Mouse (Mus musculus): ENCODE measurements around the gene Lrrc4c.

Lrrc4c gene

DNA sequence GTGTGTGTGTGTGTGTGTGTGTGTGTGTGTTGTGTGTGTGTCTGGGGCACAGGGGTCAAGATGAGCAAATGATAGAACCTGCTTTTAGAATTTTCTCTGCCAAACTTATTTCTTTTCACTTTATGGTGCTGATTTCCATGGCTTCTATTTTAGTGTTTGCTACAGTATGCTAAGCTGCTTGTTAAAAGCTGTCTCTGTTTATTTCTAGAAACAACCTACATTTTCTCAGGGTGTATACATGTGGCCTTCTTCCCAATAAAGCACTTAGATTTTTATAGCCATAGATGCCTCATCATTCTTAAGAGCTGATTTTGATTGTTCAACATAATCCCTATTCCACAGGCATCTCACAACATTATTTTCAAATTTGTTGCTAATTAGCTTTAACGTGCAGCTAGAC is 229.2 kb downstream of the Lrrc4c start:
- no peak for DNase-seq (ENCODE audit: low read depth)

GRCm38 (mm10) chr2:96573755-96574154 is 255.8 kb downstream of the Lrrc4c start:
- DNase-seq (ENCODE audit: low read depth), result no peak

DNA sequence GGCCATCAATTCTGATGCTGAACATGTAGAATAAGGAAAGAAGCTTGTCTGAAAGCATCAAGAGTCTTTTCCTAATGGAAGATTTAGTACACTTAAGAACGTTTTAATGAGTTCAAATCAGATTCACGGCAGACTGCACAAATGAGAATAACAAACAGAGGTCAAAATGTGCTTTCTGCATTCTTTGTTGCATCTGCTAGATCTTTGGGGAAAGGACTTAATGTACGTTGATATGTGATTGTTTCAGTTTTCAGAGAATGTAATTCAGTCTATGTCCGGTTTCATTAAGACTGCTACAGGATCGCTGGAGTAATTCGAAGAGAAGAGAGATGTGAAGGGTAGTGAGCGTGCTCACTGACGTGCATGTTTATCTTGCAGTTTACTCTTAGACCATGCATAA is 259.7 kb downstream of the Lrrc4c start:
- DNase-seq (ENCODE audit: low read depth), result no peak

- DNase-seq (ENCODE audit: low read depth), result no peak
These were observed 262.3 kb downstream of the Lrrc4c start for GRCm38 (mm10) chr2:96580136-96580733.

DNA sequence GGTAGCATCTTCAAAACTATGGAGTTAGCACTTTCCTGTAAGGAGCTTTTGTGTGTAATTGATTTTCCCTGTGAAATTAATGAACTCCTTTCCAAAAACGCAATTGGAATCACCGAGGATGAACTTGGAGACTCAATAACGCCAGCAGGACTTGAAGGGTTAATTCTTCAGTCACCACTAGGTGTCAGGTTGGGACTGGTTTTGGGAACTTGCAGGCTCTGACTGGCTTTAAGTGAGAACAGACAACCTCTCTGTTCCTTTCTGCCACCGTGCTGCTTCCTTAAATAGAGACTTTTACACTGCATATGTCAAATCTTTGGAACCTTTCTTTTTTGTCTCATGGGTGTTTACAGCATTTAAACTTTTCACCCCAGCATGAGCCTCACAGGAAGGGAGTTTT is 267.7 kb downstream of the Lrrc4c start:
- DNase-seq (ENCODE audit: low read depth), result no peak

DNA sequence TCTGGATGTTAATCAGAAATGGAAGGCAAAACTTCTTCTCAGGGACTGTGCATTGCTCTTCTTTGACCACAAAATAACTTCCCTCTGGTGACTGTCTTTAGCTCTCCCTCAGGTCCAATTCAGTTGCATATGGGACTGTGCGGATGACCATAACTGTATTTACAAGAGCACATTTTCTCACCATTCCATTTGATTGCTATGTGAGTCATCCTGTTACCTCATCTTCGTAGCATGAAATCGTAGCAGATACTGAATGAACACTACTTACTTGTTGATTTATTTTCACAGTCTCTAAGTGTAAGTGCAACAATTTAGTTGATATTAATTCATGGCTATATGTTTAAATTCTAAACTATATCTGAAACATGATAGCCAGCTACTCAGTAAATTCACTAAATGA is 286.8 kb downstream of the Lrrc4c start:
- DNase-seq (ENCODE audit: low read depth), result no peak

DNA sequence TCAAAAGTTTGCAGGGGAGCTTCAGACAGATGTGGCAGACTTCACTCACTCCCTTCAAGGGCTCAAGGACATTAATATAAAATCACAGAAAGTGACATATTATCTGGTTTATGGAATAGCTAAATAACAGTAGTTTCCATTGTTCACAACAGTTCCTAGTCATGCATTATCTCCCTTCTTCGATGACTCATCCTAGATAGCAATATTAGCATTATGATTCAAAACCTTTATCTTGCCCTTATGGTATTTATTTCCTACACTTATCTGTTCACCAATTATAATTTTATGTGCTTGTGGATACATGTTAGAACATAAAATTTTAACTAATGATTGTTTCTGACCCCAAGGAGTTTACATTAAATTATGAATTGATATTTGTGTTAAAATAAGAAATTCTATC is 296.2 kb downstream of the Lrrc4c start:
- DNase-seq (ENCODE audit: low read depth), result no peak

DNA sequence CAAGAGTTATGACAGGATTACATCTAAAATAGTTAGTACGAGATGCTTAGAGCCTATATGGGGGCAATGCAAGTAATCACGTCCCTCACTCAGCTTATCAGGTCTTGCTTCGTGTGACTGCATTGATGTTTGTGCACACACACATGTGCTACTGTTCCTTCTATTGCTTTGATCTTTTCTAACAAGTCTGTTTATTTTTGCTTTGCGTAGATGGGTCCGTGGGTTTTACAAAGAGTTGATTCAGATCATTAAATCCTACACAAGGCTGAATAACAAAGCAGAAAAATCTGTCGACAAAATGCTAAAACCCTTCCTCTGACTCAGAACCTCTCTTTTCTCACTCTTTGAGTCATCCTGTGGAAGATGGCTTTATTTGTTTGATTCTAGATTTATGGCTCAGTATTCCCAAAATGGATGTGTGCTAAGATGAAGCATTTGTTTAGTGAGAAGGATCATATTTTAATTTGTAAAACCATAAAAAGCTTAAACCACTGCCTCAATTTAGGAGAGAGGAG is 300.8 kb downstream of the Lrrc4c start:
- no peak for DNase-seq (ENCODE audit: low read depth)

GRCm38 (mm10) chr2:96667113-96667512 is 349.1 kb downstream of the Lrrc4c start:
- no peak for DNase-seq (ENCODE audit: low read depth)

- DNase-seq (ENCODE audit: low read depth), result no peak
These were observed 363.8 kb downstream of the Lrrc4c start for GRCm38 (mm10) chr2:96681806-96682205.

GRCm38 (mm10) chr2:96685328-96685727 is 367.4 kb downstream of the Lrrc4c start:
- no peak for DNase-seq (ENCODE audit: low read depth)

DNA sequence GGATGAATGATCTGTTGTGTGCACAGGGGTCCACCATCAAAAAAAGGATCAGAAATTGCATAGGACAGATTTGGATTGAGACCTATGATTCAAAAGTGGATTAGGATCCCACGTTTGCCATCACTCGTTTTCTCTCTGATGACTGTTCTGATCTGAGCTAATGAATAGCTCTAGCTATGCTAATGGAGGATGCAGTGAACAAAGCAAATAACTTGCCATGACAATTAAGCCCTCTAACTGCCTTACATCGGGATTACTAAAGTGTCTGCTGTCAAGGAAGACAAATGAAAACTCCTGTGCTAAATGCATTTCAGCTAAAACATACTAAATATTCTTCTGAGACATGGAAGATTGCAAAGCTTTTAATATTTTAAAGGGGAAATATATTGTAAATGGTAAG is 387.0 kb downstream of the Lrrc4c start:
- DNase-seq (ENCODE audit: low read depth), result no peak

- no peak for DNase-seq (ENCODE audit: low read depth)
These were observed 389.9 kb downstream of the Lrrc4c start for GRCm38 (mm10) chr2:96707772-96708350.

DNA sequence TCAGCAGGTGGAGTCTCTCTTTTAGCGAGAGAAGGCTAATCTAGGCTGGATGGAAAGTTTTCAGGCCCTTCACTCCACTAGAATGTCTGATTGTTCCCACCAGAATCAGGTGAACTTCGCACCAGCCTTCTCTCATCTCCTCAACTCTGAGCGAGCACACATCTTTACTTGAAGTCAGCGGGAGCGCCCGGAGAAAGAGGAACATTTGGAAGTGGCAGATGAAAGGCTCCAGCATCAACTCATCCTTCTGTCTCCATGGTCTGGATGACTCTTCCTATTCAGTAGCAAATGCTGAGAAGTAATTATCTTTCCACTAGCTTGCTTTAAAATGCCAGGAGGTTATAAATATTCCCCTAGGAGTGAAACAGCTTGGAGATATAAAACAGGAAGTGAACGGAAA is 396.6 kb downstream of the Lrrc4c start:
- DNase-seq (ENCODE audit: low read depth), result no peak

- no peak for DNase-seq (ENCODE audit: low read depth)
These were observed 399.4 kb downstream of the Lrrc4c start for GRCm38 (mm10) chr2:96717353-96717752.

DNA sequence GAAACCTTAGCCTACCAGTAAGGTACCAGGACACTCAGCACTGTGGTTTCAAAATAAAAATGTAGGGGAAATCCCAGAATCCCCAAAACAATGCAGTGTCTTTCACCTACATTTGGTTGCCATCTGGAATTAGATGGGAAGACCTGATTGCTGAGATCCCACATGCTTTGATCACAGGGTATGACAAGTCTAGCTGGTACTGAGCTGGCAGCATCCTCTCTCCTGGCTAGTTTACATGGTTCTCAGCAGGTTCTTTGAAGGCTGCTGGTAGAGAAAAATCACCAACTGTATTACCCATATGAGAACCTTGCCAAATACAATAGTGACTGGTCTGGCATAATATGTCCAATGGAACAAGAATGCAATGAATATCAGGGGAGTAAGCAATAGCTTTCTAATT is 405.4 kb downstream of the Lrrc4c start:
- no peak for DNase-seq (ENCODE audit: low read depth)

DNA sequence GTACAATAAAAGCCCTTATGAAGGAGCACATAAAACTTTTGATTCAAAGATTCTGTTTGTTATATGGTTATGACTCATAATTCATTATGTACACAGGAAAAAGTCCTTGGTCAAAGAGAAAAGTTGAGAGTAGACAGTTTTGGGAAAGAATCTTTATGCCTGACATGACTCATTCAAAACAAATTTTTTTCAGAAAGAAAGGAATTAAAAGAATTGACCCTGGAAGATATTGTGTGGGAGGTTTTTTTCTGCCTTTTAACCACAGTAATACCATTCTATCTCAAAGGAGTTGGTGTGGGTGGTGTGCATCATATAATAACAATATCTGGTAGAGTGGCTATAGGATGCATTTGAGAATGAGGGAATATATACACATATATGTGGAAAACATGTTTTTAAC is 418.1 kb downstream of the Lrrc4c start:
- DNase-seq (ENCODE audit: low read depth), result no peak

GRCm38 (mm10) chr2:96755066-96755465 is 437.1 kb downstream of the Lrrc4c start:
- DNase-seq (ENCODE audit: low read depth), result no peak

GRCm38 (mm10) chr2:96757701-96758100 is 439.7 kb downstream of the Lrrc4c start:
- no peak for DNase-seq (ENCODE audit: low read depth)

DNA sequence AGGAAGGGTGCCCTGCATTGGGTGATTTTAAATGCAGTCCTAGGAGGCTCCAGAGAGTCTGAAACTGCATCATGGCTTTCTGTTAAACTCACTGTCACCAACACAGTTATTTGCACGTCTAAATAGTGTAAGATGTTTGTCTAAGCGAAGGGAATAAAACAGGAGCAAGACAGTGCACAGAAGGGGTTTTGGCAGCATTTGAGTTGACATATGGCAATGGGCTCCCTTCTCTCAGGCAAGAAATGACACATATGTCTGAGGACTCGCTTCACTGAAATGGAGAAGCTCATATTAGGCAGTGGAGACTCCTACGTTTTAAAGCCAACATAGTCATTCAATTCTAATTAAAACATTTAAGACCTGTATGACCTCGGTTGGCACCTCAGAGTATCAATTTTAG is 445.6 kb downstream of the Lrrc4c start:
- DNase-seq (ENCODE audit: low read depth), result no peak

DNA sequence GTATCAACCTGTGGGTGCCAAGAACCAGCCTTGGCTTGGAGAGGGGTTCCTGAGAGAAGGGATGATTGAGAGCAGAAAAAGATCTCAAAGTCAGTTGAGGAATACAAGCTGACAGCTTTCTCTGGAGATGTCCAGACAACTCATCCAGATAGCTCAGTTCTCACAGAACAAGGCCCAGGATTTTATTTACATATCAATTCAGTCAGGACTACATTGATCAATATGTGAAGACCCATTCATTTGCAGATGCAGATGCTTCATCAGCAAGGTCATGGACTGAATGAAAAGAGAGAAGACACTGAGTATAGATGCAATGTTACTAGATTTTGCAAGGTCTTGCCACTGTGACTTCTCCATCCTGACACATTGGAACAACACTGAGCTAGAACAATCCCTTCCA is 457.4 kb downstream of the Lrrc4c start:
- DNase-seq (ENCODE audit: low read depth), result no peak

- DNase-seq (ENCODE audit: low read depth), result no peak
These were observed 478.9 kb downstream of the Lrrc4c start for GRCm38 (mm10) chr2:96796681-96797385.

DNA sequence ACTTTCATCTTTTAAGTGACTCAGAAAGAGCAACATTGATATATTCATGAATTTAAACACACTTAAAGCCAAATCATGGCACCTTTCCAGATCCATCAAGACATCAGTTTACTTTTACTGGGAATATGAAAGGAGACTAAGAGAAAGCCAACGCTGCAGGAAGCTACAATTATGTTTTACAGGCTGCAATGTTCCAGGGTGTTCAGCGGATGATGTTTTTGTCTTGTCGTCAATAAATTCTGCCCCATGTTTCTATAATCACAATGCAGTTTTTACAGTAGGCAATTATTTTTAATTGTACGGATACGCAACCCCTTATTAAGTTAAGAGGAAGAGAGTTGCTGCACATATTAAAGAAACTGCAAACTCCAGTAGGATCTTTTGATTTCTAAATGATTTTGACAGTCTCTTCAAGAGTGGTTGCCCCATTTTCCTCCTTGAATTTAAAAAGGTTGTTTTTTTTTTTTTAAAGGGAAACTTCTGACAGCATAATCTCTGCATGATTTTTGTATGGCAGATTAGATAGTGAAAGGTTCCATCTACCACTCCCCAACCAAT is 532.9 kb downstream of the Lrrc4c start:
- DNase-seq (ENCODE audit: low read depth), result no peak

All from c-Kit-positive CD71-positive TER-119-negative erythroid progenitor cells, embryonic 14.5 days (primary cell).